Mouse (Mus musculus) myocyte (in vitro differentiated cells): ENCODE measurements around the gene Lrrc61. TPM values are rescaled to one million over a fixed set of nuclear protein-coding genes. Genes with fewer than 3 reads are reported as not detected.

Experiments used
- H3K27me3 ChIP-seq: one replicate; pipeline ENCODE4 v1.6.1; 2011; ENCODE audit not compliant: control insufficient read depth, insufficient read depth, insufficient read length
- H3K36me3 ChIP-seq: one replicate; pipeline ENCODE4 v1.6.1; 2011; ENCODE audit not compliant: control insufficient read depth, insufficient read depth
- H3K4me2 ChIP-seq: one replicate; pipeline ENCODE4 v1.6.1; 2011; ENCODE audit warnings: low read depth, control low read depth
- H3K4me3 ChIP-seq: one replicate; pipeline ENCODE4 v1.5.1; 2011; ENCODE audit warnings: mild to moderate bottlenecking, control low read depth, moderate library complexity
- H3K79me2 ChIP-seq: one replicate; pipeline ENCODE4 v1.6.1; 2011; ENCODE audit not compliant: control insufficient read depth, insufficient read depth
- H3ac ChIP-seq: one replicate; pipeline ENCODE4 v1.6.1; 2011; ENCODE audit not compliant: control insufficient read depth, insufficient read length
- CEBPB ChIP-seq: IDR thresholded peaks from 2 replicates; pipeline ENCODE4 v1.6.1; 2011; ENCODE audit warnings: mild to moderate bottlenecking, moderate library complexity; ENCODE audit not compliant: poor library complexity, insufficient read depth, severe bottlenecking
- E2F4 ChIP-seq: IDR thresholded peaks from one replicate; pipeline ENCODE4 v1.6.1; 2011; ENCODE audit warnings: mild to moderate bottlenecking, control low read depth, moderate library complexity; ENCODE audit not compliant: insufficient read depth
- MAX ChIP-seq: IDR thresholded peaks from one replicate; pipeline ENCODE4 v1.6.1; 2011; ENCODE audit warnings: low read depth, mild to moderate bottlenecking, control low read depth
- MYOD1 ChIP-seq, 3 experiments: IDR thresholded peaks; one replicate each; pipeline ENCODE4 v1.6.1; 2011; ENCODE audit warnings: control low read depth in 2 of 3, low read depth in 2 of 3, mild to moderate bottlenecking in 2 of 3, moderate library complexity in 1 of 3; ENCODE audit not compliant: insufficient read length in 2 of 3, control insufficient read depth in 1 of 3
- MYOG ChIP-seq, 3 experiments: IDR thresholded peaks; one replicate each; pipeline ENCODE4 v1.6.1; 2011; ENCODE audit warnings: control low read depth in 2 of 3, low read depth in 2 of 3, mild to moderate bottlenecking in 2 of 3; ENCODE audit not compliant: insufficient read length in 2 of 3, control insufficient read depth in 1 of 3, insufficient read depth in 1 of 3
- POLR2A ChIP-seq: IDR thresholded peaks from one replicate; pipeline ENCODE4 v1.6.1; 2011; ENCODE audit warnings: low read depth, mild to moderate bottlenecking, control low read depth, moderate library complexity; ENCODE audit not compliant: insufficient read length
- POLR2AphosphoS2 ChIP-seq: IDR thresholded peaks from one replicate; pipeline ENCODE4 v1.6.1; 2011; ENCODE audit warnings: low read depth, control low read depth; ENCODE audit not compliant: insufficient read length
- REST ChIP-seq: IDR thresholded peaks from one replicate; pipeline ENCODE4 v1.6.1; 2011; ENCODE audit warnings: mild to moderate bottlenecking, control low read depth, moderate library complexity; ENCODE audit not compliant: insufficient read depth, insufficient read length
- SRF ChIP-seq: IDR thresholded peaks from one replicate; pipeline ENCODE4 v1.6.1; 2011; ENCODE audit warnings: low read depth; ENCODE audit not compliant: control insufficient read depth, insufficient read length
- TCF12 ChIP-seq: IDR thresholded peaks from one replicate; pipeline ENCODE4 v1.6.1; 2011; ENCODE audit warnings: mild to moderate bottlenecking, control low read depth; ENCODE audit not compliant: poor library complexity, insufficient read depth, severe bottlenecking
- TCF3 ChIP-seq: IDR thresholded peaks from one replicate; pipeline ENCODE4 v1.6.1; 2011; ENCODE audit warnings: low read depth, control low read depth; ENCODE audit not compliant: insufficient read length
- USF1 ChIP-seq: IDR thresholded peaks from one replicate; pipeline ENCODE4 v1.6.1; 2011; ENCODE audit warnings: low read depth, mild to moderate bottlenecking, control low read depth, moderate library complexity
- polyA plus RNA-seq: library from polyadenylated mRNA; unstranded; fragments of >200 nt; fragmentation: generic; extraction: Trizol; gene quantifications from one replicate; pipeline ENCODE4 v1.2.1, GENCODE M21; 2012; ENCODE audit warnings: missing spikeins

The Lrrc61 gene
- polyA plus RNA-seq, 1 experiment, result 10.0 TPM

GRCm38 (mm10) chr6:48573280-48573679 is 18.7 kb downstream of the Lrrc61 start:
- H3K79me2 ChIP-seq, result no peaks in the 10 kb centered on the region

GRCm38 (mm10) chr6:48573981-48574380 is 19.4 kb downstream of the Lrrc61 start:
- TF ChIP-seq POLR2A, result no peak
- no peak for TF ChIP-seq E2F4
- no peak for TF ChIP-seq TCF12
- no peak for TF ChIP-seq SRF
- TF ChIP-seq CEBPB, result no peak
- no peak for TF ChIP-seq REST
- TF ChIP-seq MYOG (IDR thresholded peaks at IDR 0.05; ENCODE audit: control insufficient read depth in 1 of 3, insufficient read depth in 1 of 3, insufficient read length in 2 of 3, low read depth in 2 of 3), result no peak
- no peak for TF ChIP-seq USF1
- no peak for TF ChIP-seq POLR2AphosphoS2
- TF ChIP-seq TCF3, result no peak
- no peak for TF ChIP-seq MAX
- TF ChIP-seq MYOD1 (IDR thresholded peaks at IDR 0.05; ENCODE audit: control insufficient read depth in 1 of 3, insufficient read length in 2 of 3, low read depth in 2 of 3), result no peak
- H3ac ChIP-seq, result no peak overlapping the region
- H3K4me2 ChIP-seq, result no peak overlapping the region
- no peaks in the 10 kb centered on the region for H3K36me3 ChIP-seq
- H3K79me2 ChIP-seq, result no peaks in the 10 kb centered on the region
- no peaks in the 10 kb centered on the region for H3K27me3 ChIP-seq
- H3K4me3 ChIP-seq, result no peak overlapping the region

More at GRCm38 (mm10) chr6:48573280-48573679, 18.7 kb downstream of the Lrrc61 start:
- Histone ChIP-seq H3ac (no peak overlapping the region), H3K4me3 (no peak overlapping the region), H3K4me2 (no peak overlapping the region), H3K36me3 (no peaks in the 10 kb centered on the region), H3K27me3 (no peaks in the 10 kb centered on the region)
- TF ChIP-seq REST (no peak), POLR2AphosphoS2 (no peak)

GRCm38 (mm10) chr6:48578736-48579135 is 24.1 kb downstream of the Lrrc61 start:
- peak overlapping the region; percentile 69 for H3K4me2 ChIP-seq
- no peak overlapping the region for H3K4me3 ChIP-seq

DNA sequence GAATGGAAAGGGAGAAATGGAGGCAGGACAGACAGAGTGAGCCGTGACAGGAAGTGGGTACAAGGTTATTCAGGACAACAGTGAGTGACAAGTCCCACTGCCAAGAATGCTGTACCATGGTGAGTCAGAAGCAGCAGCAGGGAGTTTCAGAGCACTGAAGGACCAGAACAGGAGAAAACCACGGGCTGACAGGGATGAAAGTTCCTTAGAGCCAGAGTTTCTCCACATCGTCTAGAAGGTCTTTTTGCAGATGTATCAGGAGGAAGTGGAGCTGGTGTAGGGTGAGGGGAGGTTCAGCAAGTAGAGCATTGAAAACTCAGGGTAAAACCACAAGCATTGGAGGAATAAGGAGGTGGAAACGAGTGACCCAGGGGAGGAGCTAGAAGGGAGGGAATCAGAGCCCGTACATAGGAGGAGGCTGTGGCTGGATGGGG is 24.6 kb downstream of the Lrrc61 start:
- Histone ChIP-seq H3ac (no peak overlapping the region), H3K36me3 (no peaks in the 10 kb centered on the region), H3K27me3 (no peaks in the 10 kb centered on the region), H3K4me2 (peak overlapping the region; percentile 69), H3K79me2 (no peaks in the 10 kb centered on the region), H3K4me3 (no peak overlapping the region)
- TF ChIP-seq MAX, result no peak

More at GRCm38 (mm10) chr6:48578736-48579135, 24.1 kb downstream of the Lrrc61 start:
- TF ChIP-seq USF1 (no peak), REST (no peak), POLR2A (no peak), MAX (no peak), MYOG (IDR thresholded peaks at IDR 0.05; ENCODE audit: control insufficient read depth in 1 of 3, insufficient read depth in 1 of 3, insufficient read length in 2 of 3, low read depth in 2 of 3) (no peak), CEBPB (no peak), POLR2AphosphoS2 (no peak), SRF (no peak), MYOD1 (IDR thresholded peaks at IDR 0.05; ENCODE audit: control insufficient read depth in 1 of 3, insufficient read length in 2 of 3, low read depth in 2 of 3) (no peak), E2F4 (no peak), TCF12 (no peak), TCF3 (no peak)
- Histone ChIP-seq H3ac (no peak overlapping the region), H3K36me3 (no peaks in the 10 kb centered on the region), H3K79me2 (no peaks in the 10 kb centered on the region), H3K27me3 (no peaks in the 10 kb centered on the region)

DNA sequence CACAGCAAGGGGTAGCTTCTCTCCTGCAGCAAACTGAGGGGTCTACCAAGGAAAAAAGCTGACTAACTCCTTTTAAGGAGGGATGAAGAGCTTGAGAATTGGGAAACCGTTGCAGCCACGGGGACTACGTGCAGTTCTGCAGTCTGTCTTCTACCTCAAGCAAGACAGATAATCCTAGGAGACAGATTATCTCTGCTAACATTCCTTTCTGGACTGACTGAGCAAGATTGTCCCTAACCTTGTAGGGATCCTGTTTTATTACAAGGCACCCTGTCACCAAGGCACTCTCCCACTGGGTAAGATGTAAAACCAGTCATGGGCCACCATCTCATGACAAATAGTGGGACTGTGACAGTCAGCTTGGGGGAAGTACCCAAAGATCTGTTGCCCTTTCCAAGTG is 26.7 kb downstream of the Lrrc61 start:
- Histone ChIP-seq H3K79me2 (no peaks in the 10 kb centered on the region), H3ac (no peak overlapping the region), H3K36me3 (no peaks in the 10 kb centered on the region), H3K27me3 (no peaks in the 10 kb centered on the region), H3K4me2 (no peak overlapping the region), H3K4me3 (no peak overlapping the region)
- TF ChIP-seq SRF (no peak), MAX (no peak), POLR2A (no peak), MYOG (IDR thresholded peaks at IDR 0.05; ENCODE audit: control insufficient read depth in 1 of 3, insufficient read depth in 1 of 3, insufficient read length in 2 of 3, low read depth in 2 of 3) (no peak), TCF12 (no peak), MYOD1 (IDR thresholded peaks at IDR 0.05; ENCODE audit: control insufficient read depth in 1 of 3, insufficient read length in 2 of 3, low read depth in 2 of 3) (no peak)
